Mouse (Mus musculus): ENCODE results near the gene Foxa3.
A peak's percentile ranks its signal among the peaks of the same experiment; 100 is the strongest.
"Not testable (repeated sequence)": the region's sequence is repeated elsewhere in the genome, so short reads cannot be mapped to it uniquely, and the experiment has no call there.

Foxa3 gene

GRCm38 (mm10) chr7:19023357-19023814 is at the start of gene Foxa3:
Gene Foxa3, minus strand, starts transcription at chr7:19023538.
- peak in 1 of 2 experiments; percentile 56 for DNase-seq (ENCODE audit: low spot score in 2 of 2)

GRCm38 (mm10) chr7:19071024-19071423 is 47.7 kb upstream of the Foxa3 start:
- DNase-seq (ENCODE audit: low spot score in 2 of 2): not testable (repeated sequence)

- peak in 1 of 2 experiments; percentile 64 for DNase-seq (ENCODE audit: low spot score in 2 of 2)
Observed at GRCm38 (mm10) chr7:19069500-19069899, 46.2 kb upstream of the Foxa3 start.

- DNase-seq (ENCODE audit: low spot score in 2 of 2): peak; percentile 67 to 85
Observed at GRCm38 (mm10) chr7:19068707-19069106, 45.4 kb upstream of the Foxa3 start.

- no peak for DNase-seq (ENCODE audit: low spot score in 2 of 2)
Observed at GRCm38 (mm10) chr7:19067935-19068334, 44.6 kb upstream of the Foxa3 start.

GRCm38 (mm10) chr7:19067063-19067462 is 43.7 kb upstream of the Foxa3 start:
- no peak for DNase-seq (ENCODE audit: low spot score in 2 of 2)

GRCm38 (mm10) chr7:19065896-19066295 is 42.6 kb upstream of the Foxa3 start:
- no peak for DNase-seq (ENCODE audit: low spot score in 2 of 2)

- no peak for DNase-seq (ENCODE audit: low spot score in 2 of 2)
Observed at GRCm38 (mm10) chr7:19057405-19057804, 34.1 kb upstream of the Foxa3 start.

GRCm38 (mm10) chr7:19055108-19055507 is 31.8 kb upstream of the Foxa3 start:
- DNase-seq (ENCODE audit: low spot score in 2 of 2): no peak

GRCm38 (mm10) chr7:19054777-19055076 is 31.4 kb upstream of the Foxa3 start:
- DNase-seq (ENCODE audit: low spot score in 2 of 2): no peak

- peak in 1 of 2 experiments; percentile 62 for DNase-seq (ENCODE audit: low spot score in 2 of 2)
Observed at GRCm38 (mm10) chr7:19054047-19054776, 30.9 kb upstream of the Foxa3 start, which contains the start of gene Rsph6a. Gene Rsph6a, plus strand, starts transcription at chr7:19054690.

- no peak for DNase-seq (ENCODE audit: low spot score in 2 of 2)
Observed at GRCm38 (mm10) chr7:19053136-19053532, 29.8 kb upstream of the Foxa3 start.

GRCm38 (mm10) chr7:19052345-19053135 is 29.2 kb upstream of the Foxa3 start:
- no peak for DNase-seq (ENCODE audit: low spot score in 2 of 2)

- no peak for DNase-seq (ENCODE audit: low spot score in 2 of 2)
Observed at GRCm38 (mm10) chr7:19051161-19051560, 27.8 kb upstream of the Foxa3 start.

- no peak for DNase-seq (ENCODE audit: low spot score in 2 of 2)
Observed at GRCm38 (mm10) chr7:19050172-19050571, 26.8 kb upstream of the Foxa3 start.

- DNase-seq (ENCODE audit: low spot score in 2 of 2): no peak
Observed at GRCm38 (mm10) chr7:19049252-19049651, 25.9 kb upstream of the Foxa3 start.

GRCm38 (mm10) chr7:19048006-19048527 is 24.7 kb upstream of the Foxa3 start:
- no peak for DNase-seq (ENCODE audit: low spot score in 2 of 2)

- DNase-seq (ENCODE audit: low spot score in 2 of 2): no peak
Observed at GRCm38 (mm10) chr7:19046286-19047069, 23.1 kb upstream of the Foxa3 start.

GRCm38 (mm10) chr7:19044616-19045015 is 21.3 kb upstream of the Foxa3 start:
- DNase-seq (ENCODE audit: low spot score in 2 of 2): no peak

- DNase-seq (ENCODE audit: low spot score in 2 of 2): no peak
Observed at GRCm38 (mm10) chr7:19031641-19032040, 8.3 kb upstream of the Foxa3 start.

- DNase-seq (ENCODE audit: low spot score in 2 of 2): peak; percentile 48 to 77
Observed at GRCm38 (mm10) chr7:19029084-19029653, 5.8 kb upstream of the Foxa3 start.

GRCm38 (mm10) chr7:19028067-19028466 is 4.7 kb upstream of the Foxa3 start:
- DNase-seq (ENCODE audit: low spot score in 2 of 2): no peak
